Mouse (Mus musculus) thymus, adult 2 months (tissue): ENCODE measurements at regions not wholly inside any gene's neighbourhood (a gene's known extent, or its start where the extent isn't known, plus 50 kb on each side); places are given as distances from the start of the nearest gene placed in this dataset.

Source experiments
- CTCF ChIP-seq: fragments of 200-500 bp; IDR thresholded peaks from 2 replicates; pipeline ENCODE4 v1.5.1; 2012; ENCODE audit warnings: mild to moderate bottlenecking, control low read depth, low read length, moderate library complexity, borderline replicate concordance; ENCODE audit not compliant: control insufficient read depth, poor library complexity, insufficient read depth; ENCODE audit errors: extremely low read depth
- POLR2A ChIP-seq: fragments of 200-500 bp; IDR thresholded peaks from 2 replicates; pipeline ENCODE4 v1.6.1; 2012; ENCODE audit warnings: mild to moderate bottlenecking, low read length, control low read depth, moderate library complexity; ENCODE audit not compliant: control insufficient read depth, poor library complexity, insufficient read depth; ENCODE audit errors: extremely low read depth

GRCm38 (mm10) chr3:70196671-70197070 lies 189.3 kb downstream of the Otol1 start:
- TF ChIP-seq POLR2A (no peak), CTCF (no peak)
